Mouse (Mus musculus) gastrocnemius, adult 8-10 months (tissue): Measurements from ENCODE around the gene Ccdc114. TPM values are rescaled to one million over a fixed set of nuclear protein-coding genes. Genes with fewer than 3 reads are reported as not detected.
A peak's percentile ranks its signal among the peaks of the same experiment; 100 is the strongest.
"Not testable (repeated sequence)": the region's sequence is repeated elsewhere in the genome, so short reads cannot be mapped to it uniquely, and the experiment has no call there.

Source experiments
- DNase-seq, 2 experiments: peaks; one replicate each; pipeline ENCODE4 v3.0.0; 2022; ENCODE audit warnings: low spot score in 2 of 2
- total RNA-seq, 4 experiments: library from RNA; stranded (reverse); gene quantifications; 2 replicates each; pipeline ENCODE4 v1.2.4; 2022

Gene Ccdc114
- total RNA-seq, 4 experiments from 2014 or later: 0.19 to 0.85 (median 0.29) TPM; not detected in 1

DNA sequence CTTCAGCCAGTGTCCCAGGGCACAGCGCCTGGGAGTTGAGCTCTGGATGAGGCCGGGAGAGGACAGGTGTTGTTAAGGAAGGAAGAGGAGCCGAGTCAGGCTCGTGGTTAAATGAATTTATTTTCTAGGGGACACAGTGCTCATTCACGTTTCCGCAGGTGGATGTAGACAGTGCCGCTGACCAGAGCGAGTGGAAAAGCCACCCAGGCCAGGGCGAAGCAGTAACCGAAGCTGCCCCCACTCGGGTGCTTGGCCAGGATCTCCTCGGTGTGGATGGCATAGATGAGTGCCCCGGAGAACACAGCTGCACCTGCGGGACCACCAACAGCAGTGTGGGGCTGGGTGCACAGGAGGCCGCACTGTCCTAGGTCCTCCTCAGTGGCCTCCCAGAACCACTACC lies 5.9 kb upstream of the Ccdc114 start:
- no peak for DNase-seq

DNA sequence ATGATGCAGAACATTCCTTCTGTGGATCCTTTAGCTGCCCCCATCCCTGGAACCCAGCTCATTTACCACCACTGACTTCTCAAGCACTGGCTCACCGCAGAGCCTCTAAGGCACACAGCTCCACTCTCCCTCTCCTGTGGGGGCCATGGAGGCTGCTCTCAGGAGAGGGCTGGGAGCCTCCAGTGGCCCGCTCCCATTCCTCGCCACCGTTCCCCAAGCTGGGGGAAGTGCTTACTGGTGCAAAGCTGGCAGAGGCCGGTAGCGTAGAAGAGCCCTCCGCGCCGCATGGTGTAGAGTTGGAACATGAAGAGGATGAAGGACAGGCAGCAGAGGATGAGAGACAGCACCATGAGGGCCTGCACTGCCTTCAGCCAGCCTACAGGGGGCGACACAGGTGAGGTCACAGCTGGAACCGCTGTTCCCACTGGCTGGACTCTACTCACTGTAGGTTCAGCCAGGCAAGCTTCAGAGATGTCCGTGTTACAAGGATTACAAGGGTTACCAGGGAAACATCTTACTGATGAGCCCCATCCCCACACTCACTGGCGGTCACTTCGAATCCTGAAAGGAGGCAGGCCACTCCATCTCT lies 4.7 kb upstream of the Ccdc114 start:
- DNase-seq: no peak

DNA sequence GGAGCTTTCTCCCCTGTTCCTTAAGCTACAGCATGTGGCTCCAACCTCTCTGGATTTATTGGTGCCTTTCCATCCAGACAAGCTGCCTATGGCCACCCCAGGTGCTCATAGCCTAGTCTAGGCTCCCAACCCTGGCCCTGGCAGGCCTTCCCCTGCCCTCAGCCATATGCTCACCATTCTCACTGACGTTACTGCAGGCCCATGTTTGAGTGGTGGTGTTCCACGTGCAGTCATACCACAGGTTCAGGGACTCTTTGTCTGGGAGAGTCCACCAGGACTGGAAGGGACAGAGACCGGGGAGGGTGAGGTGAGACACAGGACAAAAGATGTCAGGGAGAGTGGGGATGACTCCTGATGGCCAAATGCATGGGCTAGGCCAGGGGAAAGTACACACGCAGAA lies 4.1 kb upstream of the Ccdc114 start:
- no peak for DNase-seq

DNA sequence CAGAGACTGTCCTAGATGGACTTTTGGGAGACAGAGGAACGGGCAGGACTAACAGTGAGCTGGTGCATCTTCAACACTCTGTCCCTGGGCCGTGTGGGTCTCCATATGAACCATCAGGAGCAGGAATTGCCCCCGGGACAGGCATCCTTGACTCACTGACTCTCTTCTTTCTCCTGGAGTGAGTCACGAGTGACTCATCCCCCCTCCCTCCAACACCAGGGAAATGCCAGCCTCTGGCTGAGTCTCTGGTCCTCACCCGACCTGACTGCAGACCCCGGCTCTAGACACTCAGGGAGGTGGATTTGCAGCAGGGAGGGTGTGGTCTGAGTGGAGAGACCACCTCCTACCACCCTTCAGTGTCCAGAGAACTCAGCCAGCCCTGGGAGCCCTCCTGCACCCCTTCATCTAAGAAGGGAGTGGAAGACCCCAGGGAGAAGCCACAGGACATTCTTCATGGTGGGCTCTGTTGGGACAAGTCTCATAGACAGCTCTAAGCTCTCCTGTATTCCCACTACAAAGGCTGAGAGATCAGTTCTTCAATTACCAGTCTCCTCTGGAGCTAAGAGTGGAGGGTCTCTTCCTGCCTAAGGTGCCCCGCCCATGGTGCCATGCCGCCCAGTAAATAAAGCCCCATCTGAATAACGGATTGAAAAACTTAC lies 3.2 kb upstream of the Ccdc114 start:
- no peak for DNase-seq

DNA sequence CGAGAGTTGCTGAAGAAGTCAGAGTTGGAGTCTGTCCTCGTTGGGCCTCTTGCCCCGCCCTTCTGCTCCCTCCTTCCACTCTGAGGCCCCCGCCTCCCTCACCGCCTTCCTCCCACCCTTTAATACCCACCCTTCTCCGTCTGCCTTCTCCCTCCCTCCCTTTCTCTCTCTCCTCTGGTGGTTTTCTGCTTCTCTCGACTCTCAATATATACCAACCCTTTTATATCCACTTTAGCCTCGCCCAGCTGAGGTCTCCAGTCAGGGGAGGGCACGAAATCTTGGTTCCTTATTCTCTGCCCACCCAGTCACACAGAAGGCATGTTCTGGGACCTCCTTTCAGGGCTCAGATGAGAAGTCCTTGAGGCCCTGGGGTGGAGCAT lies 2.6 kb upstream of the Ccdc114 start, which contains the start of gene Emp3:
Emp3 (minus strand) TSS at position 163 of the 380 bp plus-strand sequence.
- DNase-seq: peak; percentile 39 to 54

DNA sequence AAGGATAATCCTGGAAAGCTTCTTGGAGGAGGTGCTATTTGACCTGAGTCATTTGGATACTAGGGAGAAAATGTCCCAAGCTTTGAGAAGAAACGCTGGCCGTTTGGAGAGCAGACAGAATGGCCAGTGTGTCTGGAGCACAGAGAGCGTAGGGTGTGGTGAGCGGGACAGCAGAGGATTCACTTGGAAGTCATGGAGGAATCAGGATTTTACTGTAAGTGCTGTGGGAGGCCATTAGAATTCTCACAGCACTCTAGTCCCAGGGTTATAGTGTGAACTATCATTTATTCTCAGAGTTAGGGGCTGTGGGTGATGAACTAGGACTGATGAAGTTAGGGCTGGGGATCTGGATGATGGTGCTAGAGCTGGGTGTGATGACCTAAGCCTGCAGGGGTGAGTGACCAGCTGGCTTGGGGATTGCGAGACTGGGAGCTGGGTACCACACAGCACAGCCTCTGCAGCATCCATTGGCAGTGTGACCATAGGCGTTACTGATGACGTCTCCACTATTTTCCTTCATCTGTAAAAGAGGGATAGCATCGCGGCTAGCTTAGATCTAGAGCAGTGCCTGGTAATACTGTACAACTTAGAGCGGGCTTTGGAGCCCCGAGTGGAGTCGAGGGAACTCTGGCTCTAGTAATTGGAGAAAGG lies 1.8 kb upstream of the Ccdc114 start:
- DNase-seq: no peak

DNA sequence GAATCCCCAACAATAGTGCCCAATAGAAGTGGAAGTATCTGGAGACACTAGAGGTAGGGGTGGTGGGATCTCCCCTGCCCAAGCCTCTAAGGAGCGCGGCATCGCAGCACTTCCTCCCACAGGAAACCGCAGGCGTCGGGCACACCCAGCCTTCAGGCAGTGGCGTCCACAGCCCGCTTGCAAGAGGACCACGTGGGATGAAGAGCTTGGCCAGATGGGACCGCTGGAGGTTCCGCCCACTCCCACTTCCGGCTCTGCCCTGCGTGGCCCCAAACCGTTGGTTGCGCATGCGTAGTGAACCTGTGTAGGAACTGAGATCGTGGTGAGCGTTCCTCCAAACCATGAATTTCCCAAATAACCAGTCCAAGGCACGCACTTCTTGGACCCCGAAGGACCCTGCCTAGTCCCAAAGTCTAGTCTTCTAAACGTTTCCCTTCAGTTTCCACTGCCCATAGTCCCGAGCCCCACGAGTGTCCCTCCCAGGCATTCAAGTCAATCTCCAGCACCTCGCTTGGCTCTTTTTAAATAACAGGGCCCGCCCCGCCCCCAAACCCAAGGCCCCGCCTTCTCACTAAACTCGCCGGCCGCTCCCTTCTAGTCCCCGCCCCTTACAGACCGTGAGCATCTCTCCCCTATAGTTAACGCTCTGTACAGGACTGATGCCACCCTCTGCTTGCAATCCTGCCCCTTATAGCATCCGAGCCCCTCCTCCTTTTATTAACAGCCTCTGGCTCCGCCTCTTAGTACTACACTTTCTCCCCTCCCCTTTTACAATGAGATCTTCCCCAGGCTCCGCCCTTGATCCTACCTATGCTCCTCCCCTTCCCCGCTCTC lies 727 bp upstream of the Ccdc114 start:
- DNase-seq: peak; percentile 89 to 94

DNA sequence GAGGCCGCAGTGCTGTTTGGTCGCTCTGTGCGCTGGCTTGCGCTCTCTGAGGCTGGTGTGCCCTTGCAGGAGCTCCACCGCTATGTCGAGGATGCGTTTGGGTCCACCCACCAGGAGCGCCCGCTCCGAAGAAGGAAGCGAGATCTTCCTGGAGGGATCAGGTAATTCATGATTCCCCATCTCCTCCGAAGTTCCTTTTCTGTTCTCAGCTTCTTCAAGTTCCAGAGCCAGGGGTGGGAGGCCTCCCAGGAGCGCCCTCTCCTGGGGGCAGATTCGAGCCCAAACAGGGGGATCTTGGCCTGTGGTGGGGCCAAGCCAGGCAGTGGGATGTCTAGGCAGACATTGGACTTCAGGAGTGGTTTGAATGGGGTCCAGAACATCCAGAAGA lies 551 bp downstream of the Ccdc114 start:
- DNase-seq: no peak

DNA sequence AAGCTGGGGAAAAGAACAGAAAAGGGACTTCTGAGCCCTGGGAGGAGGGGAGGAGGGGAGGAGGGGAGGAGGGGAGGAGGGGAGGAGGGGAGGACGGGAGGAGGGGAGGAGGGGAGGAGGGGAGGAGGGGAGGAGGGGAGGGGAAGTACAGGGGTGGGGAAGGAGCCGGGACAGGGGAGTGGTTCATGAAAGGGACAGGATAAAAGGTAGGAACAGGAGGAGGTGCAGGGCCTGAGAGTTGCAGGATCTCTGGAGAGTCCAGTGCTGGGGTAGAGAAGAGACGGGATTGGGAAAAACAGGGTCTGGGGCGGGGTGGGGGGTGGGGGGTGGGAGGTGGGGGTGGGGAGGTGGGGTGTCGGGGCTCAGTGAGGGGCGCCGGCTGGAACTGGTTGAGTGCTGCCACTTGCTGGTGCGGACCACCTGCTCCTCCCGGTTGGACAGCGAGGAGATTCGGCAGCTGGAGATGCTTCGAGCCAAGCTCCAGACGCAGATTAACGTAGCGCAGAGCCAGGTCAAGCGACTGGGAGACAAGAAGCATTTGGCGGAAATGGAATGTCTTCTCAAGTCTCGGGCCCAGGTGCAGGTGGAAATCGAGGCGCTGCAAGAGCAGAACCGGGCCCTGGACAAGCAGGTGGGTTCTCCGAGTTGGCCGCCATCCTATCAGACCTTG lies 4.9 kb downstream of the Ccdc114 start:
- no peak for DNase-seq

DNA sequence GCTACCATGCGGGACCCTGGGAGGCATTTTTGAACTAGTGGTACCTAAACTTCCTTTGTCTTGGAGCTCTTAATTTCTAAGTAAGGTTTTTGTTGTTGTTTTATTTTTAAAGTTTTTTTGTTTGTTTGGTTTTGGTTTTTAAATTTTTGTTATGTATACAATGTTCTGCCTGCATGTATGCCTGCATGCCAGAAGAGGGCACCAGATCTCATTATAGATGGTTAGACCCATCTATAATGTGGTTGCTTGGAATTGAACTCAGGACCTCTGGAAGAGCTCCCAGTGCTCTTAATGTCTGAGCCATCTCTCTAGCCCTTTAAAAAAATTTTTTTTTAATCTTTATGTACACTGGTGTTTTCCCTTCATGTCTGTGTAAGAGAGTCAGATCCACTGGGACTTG lies 5.8 kb downstream of the Ccdc114 start:
- no peak for DNase-seq

DNA sequence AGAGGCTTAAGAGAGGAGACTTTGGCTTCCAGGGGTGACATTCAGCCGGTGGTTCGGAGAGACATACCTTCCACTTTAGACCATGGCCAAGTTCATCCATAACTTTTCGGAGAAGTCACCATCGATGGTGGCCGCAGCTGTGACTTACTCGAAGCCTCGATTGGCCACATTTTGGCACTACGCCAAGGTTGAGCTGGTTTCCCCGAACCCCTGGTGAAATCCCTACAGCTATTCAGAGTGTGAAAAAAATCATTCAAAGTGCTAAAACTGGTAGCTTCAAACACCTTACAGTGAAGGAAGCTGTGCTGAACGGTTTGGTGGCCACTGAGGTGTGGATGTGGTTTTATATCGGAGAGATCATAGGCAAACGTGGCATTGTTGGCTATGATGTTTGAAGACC lies 9.9 kb downstream of the Ccdc114 start:
- DNase-seq: not testable (repeated sequence)

DNA sequence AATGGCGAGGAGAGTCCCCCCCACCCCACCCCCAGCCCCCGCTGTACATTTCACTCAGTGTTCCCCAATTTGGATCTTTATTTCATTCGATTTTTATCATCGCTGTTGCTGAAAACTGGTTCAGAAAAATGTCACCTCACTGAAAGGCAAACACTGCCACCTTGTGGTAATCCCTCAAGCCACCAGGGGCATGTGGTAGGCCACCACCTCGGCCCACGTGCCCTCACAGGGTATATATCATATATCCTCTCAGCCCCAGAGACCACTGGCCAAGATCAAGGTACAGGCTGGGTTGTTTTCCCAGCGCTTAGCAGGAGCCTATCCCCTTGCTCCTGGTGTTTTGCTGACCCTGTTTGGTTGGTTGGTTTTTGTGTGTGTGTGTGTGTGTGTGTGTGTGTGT lies 11.2 kb downstream of the Ccdc114 start:
- peak in 1 of 2 experiments; percentile 44 for DNase-seq

DNA sequence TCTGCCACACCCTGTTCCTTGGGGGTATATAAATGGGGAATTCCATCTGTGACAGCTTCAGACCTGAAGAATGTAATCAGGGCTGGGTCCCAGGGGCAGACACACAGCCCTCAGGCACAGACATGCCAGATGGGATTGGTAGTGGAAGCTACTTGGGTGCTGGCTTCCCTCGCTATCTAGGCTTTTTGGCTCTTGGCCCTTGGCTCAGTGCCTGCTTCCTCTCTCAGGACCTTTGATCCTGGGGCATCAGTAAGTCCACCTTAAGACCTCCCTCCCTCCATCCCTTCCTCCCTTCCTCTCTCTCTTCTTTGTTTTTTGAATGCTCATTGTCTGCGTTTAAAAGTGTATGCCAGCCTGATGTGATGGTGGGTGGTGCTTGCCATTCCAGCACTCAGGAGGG lies 16.0 kb downstream of the Ccdc114 start:
- no peak for DNase-seq

DNA sequence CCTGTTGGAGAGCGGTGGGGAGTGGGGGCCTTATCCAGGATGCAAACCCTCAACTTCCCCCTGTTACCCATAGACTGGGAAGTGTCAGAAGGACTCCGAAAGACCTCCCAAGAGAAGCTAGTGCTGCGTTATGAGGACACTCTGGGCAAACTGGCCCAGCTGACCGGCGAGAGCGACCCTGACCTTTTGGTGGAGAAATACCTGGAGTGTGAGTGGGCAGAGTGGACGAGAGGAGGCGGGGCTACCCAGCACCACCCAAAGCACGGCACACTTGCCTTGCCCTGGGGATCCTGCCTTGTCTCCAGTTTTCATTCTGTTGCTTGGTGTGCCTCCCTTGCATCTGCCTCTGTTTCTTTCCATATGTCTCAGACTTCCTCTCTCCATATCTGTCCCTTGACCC lies 18.1 kb downstream of the Ccdc114 start:
- DNase-seq: no peak

DNA sequence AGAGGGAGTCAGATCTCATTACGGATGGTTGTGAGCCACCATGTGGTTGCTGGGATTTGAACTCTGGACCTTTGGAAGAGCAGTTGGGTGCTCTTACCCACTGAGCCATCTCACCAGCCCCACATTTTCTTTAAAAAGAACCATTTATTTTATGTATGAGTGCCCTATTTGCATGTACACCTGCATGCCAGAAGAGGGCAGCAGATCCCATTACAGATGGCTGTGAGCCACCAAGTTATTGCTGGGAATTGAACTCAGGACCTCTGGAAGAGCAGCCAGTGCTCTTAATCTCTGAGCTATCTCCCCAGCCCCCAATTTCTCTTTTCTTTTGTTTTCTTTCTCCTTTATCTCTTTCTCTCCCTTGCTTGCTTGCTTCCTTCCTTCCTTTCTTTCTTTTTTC lies 19.4 kb downstream of the Ccdc114 start:
- DNase-seq: not testable (repeated sequence)

DNA sequence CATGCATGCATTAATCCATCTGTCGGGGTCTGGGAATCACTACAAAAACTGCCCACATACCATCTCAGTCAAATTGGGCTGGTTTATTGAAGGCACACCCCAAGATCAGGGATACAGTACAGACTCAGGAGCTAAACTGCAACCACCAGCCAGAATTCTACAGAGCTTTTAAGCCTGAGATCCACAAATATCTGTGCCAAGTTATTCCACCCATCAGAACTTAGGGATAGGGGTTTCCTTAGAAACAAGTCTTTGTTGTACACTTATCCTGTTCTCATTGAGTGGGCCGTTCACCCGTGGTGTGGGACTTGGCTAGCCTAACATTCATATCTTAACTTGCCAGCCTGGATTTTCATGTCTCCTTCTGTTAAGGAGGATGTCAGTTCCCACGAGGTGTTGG lies 25.2 kb downstream of the Ccdc114 start:
- no peak for DNase-seq

DNA sequence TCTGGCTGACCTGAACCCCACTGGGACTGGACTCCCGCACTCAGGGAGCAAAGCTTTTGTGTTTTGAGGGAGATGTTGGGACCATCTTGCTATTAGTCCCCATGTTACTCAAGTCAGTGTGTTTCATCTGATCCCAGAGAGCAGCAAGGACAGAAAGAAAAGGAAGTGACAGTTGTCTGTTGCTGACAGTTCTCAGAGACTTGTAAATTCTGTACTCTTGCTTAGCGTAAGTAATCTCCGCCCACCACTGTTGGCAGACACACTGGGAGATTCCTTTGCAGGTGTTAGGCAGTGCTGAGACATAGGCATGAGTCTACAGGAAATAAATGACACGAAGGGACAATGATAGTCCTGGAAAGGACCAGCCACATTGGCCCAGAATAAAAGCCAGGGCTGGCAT lies 32.7 kb downstream of the Ccdc114 start:
- no peak for DNase-seq

DNA sequence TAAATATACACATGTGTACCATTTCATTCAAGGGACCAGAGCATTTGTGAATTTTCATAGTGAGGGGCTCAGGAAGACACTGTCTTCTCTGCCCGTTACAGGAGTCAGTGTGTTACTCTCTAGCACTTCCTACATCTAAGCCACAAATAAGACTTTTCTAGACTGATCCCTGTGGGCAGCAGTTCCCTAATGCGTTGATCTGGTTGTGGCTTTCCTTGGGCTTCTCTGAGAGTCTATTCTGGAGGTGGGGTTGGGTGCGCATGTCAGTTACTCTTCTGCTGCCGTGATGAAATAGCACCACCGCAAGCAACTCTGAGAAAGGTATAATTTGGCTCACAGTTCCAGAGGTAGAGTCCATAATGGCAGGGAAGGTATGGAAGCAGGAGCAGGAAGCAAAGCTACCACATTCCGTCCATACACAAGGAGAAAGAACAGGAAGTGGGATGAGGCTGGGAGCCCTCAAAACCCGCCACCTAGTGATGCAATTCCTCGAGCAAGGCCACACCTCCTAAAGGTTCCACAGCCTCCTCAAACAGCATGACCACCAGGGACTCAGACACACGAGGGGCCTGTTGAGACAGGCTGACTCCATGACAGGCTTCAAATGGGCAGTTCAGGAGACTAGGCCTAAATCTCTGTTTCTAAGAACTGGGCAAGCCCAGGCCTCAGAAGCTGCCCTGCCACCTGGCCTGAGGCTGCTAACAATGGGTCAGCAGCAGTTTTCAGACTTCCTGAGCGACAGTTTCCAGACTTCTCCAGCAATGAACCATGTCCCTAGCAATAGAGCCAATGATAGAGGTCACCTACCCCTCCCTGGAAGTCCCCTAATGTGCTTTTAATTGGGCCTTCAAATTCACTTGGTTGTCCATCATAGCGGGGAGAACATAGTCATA lies 48.2 kb downstream of the Ccdc114 start:
- DNase-seq: no peak

DNA sequence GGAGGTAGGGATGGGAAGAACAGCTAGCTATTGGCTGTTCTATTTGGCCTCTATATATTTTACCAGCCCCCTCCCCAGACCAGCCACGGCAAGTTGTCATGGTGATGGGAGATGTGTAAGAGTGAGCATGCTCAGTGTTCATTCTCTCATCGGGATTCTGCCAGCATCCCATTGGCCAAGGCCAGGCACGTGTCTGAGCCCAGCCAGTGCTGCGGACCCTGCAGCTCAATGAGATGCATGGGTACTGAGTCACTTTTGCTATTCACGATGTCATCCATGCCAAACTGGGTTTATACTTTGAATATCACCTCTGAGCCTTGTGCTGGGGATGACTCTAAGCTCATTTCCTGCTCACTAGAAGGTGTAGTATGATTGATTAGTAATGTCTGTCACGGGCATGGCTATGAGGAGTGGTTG lies 49.4 kb downstream of the Ccdc114 start:
- DNase-seq: no peak

DNA sequence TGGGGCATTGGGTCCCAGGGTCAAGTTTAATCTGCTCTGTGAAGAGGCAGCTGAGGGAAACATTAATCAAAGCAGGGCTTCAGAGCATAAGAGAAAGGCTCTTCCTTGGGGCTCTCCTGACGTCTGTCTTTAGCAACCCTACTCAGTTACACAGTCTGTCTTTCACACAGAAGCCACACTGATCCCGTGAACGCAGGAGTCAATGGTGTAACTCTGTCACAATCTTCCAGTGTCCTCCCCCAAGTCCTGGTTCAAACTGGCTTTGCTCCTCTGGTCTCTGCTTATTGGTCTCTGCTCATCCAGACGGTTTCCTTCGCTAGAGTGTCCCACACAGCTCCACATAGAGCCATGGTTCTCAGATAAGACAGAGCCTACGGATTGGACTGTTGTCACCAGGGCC lies 50.2 kb downstream of the Ccdc114 start:
- no peak for DNase-seq
